Mouse (Mus musculus) cerebellum, postnatal 14 days (tissue): ENCODE results near the gene Dennd1a.
A peak's percentile ranks its signal among the peaks of the same experiment; 100 is the strongest.

Source experiments
- DNase-seq, 2 experiments: peaks; one replicate each; pipeline ENCODE4 v3.0.0; 2021; ENCODE audit warnings: mixed read lengths in 2 of 2

Dennd1a gene

GRCm38 (mm10) chr2:38286733-38287551 is at the start of gene Dennd1a:
TSS of gene Dennd1a (minus strand) at chr2:38287390.
- peak; percentile 85 to 91 for DNase-seq

GRCm38 (mm10) chr2:38336606-38337005 is 49.4 kb upstream of the Dennd1a start:
- DNase-seq, result no peak

GRCm38 (mm10) chr2:38333586-38334119 is 46.5 kb upstream of the Dennd1a start:
- no peak for DNase-seq

- DNase-seq, result no peak
These were observed 39.5 kb upstream of the Dennd1a start for GRCm38 (mm10) chr2:38326671-38327070.

- DNase-seq, result no peak
These were observed 36.2 kb upstream of the Dennd1a start for GRCm38 (mm10) chr2:38323380-38323779.

- DNase-seq, result no peak
These were observed 33.7 kb upstream of the Dennd1a start for GRCm38 (mm10) chr2:38320911-38321310.

- no peak for DNase-seq
These were observed 31.9 kb upstream of the Dennd1a start for GRCm38 (mm10) chr2:38319086-38319485.

GRCm38 (mm10) chr2:38313399-38313798 is 26.2 kb upstream of the Dennd1a start:
- no peak for DNase-seq

GRCm38 (mm10) chr2:38312921-38313320 is 25.7 kb upstream of the Dennd1a start:
- DNase-seq, result peak; percentile 50 to 58

GRCm38 (mm10) chr2:38305152-38305551 is 18.0 kb upstream of the Dennd1a start:
- no peak for DNase-seq

- DNase-seq, result no peak
These were observed 13.8 kb upstream of the Dennd1a start for GRCm38 (mm10) chr2:38300941-38301340.

- no peak for DNase-seq
These were observed 8.7 kb upstream of the Dennd1a start for GRCm38 (mm10) chr2:38295939-38296338.

- DNase-seq, result no peak
These were observed 4.3 kb upstream of the Dennd1a start for GRCm38 (mm10) chr2:38291526-38291925.

- no peak for DNase-seq
These were observed 1.0 kb upstream of the Dennd1a start for GRCm38 (mm10) chr2:38288226-38288625.

GRCm38 (mm10) chr2:38286433-38286732 is 807 bp downstream of the Dennd1a start:
- DNase-seq, result no peak

GRCm38 (mm10) chr2:38285781-38286432 is 1.3 kb downstream of the Dennd1a start:
- no peak for DNase-seq

GRCm38 (mm10) chr2:38283961-38284360 is 3.2 kb downstream of the Dennd1a start:
- no peak for DNase-seq

- DNase-seq, result no peak
These were observed 6.8 kb downstream of the Dennd1a start for GRCm38 (mm10) chr2:38280376-38280775.

- DNase-seq, result no peak
These were observed 12.2 kb downstream of the Dennd1a start for GRCm38 (mm10) chr2:38274973-38275372.

GRCm38 (mm10) chr2:38263653-38264052 is 23.5 kb downstream of the Dennd1a start:
- no peak for DNase-seq

GRCm38 (mm10) chr2:38259052-38259451 is 28.1 kb downstream of the Dennd1a start:
- no peak for DNase-seq

- DNase-seq, result no peak
These were observed 49.6 kb downstream of the Dennd1a start for GRCm38 (mm10) chr2:38237616-38238015.

- no peak for DNase-seq
These were observed 51.6 kb downstream of the Dennd1a start for GRCm38 (mm10) chr2:38235593-38235992.

- DNase-seq, result no peak
These were observed 57.3 kb downstream of the Dennd1a start for GRCm38 (mm10) chr2:38229882-38230281.
